Mouse (Mus musculus) gastrocnemius, adult 8-10 months (tissue): ENCODE measurements around the gene Igfbp2. TPM values are rescaled to one million over a fixed set of nuclear protein-coding genes. Genes with fewer than 3 reads are reported as not detected.
A peak's percentile ranks its signal among the peaks of the same experiment; 100 is the strongest.

Experiments used
- DNase-seq, 2 experiments: peaks; one replicate each; pipeline ENCODE4 v3.0.0; 2022; ENCODE audit warnings: low spot score in 2 of 2
- total RNA-seq, 4 experiments: library from RNA; stranded (reverse); gene quantifications; 2 replicates each; pipeline ENCODE4 v1.2.4; 2022

Gene Igfbp2
- total RNA-seq, 4 experiments from 2014 or later, result 0.21 to 0.53 (median 0.29) TPM; not detected in 1

DNA sequence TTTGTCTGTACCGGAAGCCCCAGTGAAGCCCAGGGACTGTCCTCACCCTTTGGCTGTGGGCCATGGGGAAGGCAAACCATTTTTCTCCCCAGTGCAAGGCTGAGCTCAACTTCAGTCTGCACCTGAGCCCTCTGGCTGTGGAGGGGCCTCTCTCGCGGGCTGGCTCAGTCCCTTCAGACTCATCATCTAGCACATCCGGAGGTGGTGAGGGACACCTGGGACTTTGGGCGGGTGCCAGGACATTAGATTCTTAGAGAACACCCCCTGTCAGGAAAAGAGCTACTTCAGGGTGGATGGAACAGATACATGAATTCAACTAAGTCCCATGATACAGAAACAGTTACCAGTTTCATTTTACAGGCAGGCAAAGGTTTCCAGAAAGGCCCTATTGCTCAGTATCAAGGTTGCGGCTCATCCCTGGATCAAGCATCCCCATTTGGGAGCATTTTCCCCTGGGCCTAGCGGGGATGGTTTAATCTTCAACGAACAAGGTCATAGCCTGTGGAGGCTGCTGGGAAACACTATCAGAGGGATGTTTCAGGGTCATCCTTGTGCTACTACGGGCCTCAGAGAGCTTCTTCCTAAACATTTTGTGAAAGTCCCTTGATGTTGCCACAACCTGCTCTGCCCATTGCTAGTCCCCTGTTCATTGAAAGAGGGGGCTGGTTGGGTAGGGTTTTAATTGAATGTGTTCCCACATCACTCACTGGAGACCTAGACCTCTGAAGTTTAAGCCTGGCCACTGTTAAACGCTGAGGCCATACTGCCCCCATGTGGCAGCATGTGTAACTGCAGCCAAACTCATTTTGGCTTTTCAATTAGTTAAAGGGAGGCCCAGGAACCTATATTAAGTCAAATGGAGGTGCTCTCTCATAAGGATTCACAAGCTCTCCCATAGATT is 30.3 kb downstream of the Igfbp2 start:
- no peak for DNase-seq

DNA sequence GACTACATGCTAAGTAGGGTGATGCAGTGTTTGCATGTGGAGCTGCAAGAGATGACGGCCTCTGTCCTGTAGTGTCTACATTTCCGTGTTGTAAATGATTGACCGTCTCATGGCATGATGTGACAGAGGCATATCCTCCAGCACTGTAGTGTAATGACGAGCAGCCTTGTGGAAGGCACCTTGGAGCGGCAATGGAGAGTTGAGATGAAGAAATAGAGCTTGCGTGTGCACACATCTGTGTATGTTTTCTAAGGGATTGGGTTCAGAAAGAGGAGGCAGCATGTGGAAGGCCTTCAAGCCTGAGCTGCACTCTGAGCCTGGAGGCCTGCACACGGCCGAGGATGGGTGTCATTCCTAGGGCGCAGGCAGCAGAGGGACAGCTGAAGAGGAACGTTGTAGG is 31.4 kb downstream of the Igfbp2 start:
- no peak for DNase-seq

DNA sequence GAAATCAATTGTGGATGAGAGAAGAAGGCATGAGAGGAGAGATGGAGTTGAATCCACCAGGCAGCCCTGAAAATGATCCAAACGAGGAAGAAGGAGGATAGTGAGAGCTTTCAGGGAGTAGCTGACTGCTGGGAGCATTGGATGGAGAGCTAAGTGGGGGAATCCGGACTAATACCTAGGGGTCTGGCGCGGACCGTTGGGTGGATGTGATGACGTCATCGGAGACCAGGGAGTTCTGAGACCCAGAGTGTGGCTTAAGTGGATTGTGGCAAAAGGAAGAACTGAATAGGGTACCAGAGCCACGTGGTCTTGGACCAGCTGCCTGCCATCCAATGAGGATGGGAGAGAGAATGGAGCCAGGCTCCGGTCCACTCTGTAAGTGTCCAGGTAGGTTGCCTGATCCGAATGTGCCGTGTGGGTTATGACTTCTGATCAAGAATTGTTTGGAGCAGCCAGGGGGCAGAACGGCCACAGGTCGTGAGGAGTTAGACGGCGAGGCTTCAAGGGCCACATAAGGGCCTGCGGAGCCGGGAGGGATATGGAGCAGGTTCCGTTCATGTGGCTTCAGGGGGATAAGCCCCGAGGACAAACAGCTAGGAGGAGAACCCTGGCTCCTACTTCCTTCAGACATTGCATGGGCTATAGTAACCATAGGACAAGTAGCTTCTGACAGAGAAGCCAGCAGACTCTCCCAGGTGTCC is 32.1 kb downstream of the Igfbp2 start:
- no peak for DNase-seq

DNA sequence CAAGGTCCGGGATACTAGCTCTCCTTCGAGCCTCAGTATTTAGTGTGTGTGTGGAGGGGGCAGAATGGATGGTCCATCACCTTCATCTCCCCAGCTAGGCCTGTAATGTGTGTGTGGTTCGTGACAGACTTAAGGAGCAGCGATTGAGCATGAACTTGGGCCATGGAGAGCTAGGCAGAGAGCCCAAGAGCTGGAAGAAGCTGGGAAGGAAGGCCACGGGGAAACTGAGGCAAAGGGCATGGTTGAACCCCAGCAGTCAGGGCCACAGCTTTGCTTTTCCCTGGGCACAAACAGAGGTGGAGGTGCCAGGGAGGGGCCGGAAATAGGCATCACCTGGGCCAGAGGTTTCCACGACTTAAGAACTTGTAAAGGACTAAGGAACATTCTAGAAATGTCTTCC is 32.8 kb downstream of the Igfbp2 start:
- no peak for DNase-seq

DNA sequence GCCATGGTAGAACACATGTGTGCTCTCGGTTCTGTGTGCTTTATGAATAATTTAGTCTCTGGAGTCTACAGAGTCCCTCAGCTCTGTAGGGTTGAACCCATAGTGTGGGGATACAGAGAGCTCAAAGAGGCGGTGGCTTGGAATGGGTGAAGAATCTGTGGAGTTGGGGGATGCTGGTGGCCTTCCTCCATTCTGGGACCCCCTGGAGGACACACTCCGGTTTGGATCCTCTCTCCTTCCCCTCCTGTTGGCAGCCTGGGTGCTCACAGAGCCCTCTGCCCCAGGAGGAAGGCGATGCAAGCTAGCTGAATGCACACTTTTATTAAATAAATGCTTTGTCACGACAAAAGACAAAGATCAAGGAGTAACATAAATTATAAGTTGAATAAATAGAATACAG is 33.3 kb downstream of the Igfbp2 start:
- no peak for DNase-seq

DNA sequence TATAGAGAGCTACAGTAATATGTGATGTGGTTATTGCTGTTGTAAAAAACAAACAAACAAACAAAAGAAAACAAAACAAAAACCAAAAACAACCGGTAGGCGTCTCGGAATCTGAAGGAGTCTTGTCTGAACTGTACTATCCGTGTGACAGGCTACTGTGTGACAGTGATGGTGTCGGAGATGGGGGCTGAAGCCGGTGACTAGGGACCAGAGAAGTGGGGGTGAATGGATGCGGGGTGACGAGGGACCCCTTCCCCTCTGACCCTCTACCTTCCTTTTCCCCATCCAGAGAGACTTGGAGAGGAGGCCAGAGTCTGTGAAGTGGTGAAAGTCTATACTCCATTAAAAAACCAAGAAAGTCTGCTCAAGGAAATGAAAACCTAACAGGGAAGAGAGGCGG is 34.0 kb downstream of the Igfbp2 start:
- DNase-seq, result no peak

DNA sequence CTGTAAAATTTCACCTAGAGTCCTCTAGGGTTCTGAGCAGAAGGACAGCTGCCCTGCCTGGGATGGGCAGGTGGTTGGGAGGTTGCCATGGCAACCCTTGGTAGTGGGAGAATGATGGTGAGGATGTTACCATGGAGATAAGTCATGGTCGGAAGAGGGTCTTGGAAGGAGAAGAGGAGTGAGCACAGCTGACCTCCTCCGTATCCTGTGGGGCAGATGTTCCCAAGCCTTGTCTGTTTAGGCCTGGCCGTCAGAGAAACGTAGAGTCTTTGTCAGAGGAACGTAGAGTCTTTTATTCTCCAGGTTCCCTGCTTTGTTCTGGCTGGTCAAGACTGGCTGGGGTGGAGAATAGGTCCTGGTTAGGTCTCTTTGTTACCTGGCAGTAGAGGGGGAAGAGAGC is 34.6 kb downstream of the Igfbp2 start:
- DNase-seq, result no peak

DNA sequence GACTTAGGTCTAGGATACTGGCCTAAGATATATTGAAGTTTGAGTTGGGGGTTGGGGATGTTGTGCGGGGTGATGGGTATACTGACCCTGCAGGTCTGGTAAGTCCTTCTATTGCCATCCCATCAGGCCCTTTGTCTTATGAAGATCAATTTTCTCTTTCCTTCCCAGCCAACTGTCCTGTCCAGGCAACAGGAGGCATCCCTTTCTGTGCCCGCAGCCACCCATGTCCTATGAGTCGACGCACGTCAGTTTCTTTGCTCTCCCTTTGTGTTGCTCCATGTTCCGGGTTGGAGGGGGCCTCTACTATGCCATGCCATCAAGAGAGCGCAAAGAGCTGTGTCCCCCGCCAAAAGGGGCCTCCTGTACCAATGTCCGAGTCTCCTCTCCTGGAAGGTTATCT is 35.7 kb downstream of the Igfbp2 start:
- no peak for DNase-seq

DNA sequence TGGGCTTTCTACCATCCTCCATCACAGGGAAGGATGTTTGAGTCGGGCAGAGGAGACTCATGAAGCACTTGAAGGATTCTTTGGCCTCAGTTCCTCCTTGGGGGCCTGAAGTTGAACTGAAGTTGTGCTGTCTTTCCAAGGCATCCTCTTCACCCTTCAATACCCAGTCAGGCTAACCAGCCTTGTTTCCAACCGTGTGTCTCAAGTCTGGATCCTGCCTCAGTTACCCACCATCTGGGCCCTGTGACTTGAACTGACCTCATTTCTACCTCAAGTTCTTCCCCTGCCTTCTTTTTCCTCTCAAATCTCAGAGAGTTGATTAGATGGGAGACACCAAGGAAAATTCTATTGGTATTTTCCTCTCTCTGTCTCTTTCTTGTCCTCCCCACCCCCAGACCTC is 36.2 kb downstream of the Igfbp2 start:
- no peak for DNase-seq

DNA sequence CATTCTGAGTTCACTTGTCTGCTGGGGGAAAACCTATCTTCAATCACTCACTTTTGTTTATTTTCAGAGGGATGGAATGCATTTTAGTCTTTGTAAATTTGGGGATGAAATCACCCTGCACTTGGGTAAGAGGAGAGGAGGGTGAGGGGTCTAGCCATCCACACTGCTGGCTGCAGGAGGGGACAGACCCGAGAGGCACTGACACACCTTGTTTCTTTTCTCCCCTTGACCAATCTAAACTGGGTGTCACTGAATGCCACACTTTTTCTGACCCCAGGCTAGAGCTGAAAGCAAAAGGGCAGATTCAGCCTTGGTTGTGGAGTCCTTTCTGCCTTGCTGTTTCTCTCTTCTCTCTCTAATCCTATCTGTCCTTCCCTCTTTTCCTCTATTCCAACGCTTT is 37.4 kb downstream of the Igfbp2 start:
- no peak for DNase-seq

DNA sequence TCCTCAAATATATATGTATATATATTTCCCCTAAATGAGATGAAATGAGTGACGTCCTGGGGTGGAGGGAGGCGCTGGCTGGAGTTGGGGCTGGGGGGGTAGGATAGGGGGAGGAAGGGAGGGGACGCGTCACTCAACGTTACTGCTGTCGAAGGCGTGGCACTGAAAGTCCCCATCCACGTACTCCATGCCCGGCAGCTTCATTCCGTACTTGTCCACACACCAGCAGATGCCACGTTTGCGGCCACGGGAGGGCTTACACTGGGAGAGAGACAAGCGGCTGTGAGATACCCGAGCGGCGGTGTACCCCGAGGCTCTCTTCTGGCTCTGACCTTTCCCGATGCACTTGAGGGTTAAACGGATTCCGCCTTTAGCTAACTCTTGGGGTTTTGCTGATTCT is 37.9 kb downstream of the Igfbp2 start:
- DNase-seq, result no peak

DNA sequence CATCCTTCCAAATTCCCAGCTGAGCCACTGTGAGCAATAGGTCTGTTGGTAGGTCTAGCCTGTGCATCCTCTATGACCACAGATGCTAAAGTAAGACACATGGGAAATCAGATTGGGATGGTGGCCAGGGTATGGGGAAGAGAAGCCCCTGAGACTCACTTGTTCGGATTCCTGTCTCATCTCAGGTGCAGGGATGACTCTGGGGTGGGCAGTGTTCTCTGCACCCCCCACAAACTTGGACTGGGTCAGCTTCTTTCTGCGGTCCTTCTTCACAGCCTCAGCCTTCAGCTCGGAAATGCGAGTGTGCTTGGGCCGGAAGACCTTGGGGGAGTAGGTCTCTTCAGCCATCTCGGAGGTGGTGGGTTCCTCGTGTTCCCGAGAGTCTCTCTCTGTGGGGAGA is 39.4 kb downstream of the Igfbp2 start:
- no peak for DNase-seq

DNA sequence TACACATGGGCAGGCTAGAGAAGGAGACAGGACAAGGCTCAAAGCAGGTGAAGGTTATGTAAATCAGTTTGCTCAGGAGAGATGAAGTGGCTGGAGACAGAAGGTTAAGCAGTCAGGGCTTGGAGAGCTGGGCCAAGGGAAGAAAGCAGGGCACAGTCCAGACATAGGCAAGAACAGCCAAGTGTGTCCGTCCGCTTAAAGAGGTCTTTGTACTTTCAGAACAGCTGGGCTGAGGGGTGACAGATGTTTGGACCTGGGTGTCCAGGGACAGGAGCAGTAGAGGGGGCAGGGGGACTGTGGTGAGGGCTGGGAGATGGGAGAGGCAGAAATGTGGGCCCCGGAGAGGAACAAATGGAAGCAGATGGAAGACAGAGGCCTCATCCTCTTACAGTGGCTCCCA is 40.0 kb downstream of the Igfbp2 start:
- no peak for DNase-seq

DNA sequence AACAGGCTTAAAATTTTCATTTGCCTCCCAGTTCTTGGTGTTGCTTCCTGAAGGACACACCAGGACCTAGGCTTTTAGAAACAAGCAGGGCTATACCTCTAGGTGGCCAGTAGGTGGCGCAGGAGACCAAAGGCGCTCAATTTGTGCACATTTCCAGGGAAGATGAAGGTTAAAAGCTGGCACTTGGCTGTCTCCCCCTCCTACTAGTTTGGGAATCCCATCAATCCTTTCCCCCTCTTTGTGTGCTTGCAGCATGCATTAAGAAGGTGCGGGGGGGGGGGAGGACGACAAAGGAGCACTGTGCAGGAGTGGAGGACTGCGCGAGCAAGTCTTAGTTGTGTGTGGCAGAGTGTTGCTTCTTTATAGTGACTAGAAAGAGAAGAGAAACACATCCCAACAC is 41.6 kb downstream of the Igfbp2 start:
- no peak for DNase-seq

DNA sequence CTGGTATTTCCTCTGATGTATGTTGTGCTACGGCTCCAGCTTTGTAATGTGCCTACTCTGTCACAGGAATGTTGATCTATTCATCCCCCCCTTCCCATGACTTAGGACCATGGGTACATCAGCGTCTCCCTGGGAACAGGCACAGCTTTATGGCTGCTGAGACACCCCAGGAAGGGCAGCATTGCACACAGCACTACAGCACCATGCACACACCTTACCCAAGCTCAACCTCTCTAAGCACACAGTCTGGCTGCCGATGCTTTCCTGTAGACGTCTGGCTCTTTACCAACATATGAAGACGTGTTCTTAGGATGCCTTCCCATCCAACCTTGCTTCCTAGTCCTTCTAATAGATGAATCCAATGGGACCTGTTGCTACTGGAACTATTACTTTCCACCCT is 42.1 kb downstream of the Igfbp2 start:
- DNase-seq, result no peak

DNA sequence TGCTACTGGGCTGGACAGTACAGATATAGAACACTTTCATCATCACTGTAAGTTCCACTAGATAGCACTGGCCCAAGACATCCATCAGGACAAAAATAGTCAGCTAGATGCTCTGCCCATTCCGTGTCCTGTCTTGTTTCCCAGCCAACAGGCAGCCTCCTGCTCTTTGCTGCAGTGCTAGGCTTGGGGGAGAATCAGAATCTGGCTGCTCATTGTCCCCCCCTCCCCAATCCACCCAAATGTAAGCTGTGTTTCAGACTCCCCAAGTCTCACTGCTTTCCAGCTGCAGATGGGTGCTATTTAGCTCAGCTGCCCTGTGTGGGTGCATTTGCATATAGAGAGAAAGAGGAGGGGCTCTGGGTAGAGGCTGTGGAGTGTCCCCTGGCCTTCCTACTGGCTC is 43.0 kb downstream of the Igfbp2 start:
- no peak for DNase-seq

DNA sequence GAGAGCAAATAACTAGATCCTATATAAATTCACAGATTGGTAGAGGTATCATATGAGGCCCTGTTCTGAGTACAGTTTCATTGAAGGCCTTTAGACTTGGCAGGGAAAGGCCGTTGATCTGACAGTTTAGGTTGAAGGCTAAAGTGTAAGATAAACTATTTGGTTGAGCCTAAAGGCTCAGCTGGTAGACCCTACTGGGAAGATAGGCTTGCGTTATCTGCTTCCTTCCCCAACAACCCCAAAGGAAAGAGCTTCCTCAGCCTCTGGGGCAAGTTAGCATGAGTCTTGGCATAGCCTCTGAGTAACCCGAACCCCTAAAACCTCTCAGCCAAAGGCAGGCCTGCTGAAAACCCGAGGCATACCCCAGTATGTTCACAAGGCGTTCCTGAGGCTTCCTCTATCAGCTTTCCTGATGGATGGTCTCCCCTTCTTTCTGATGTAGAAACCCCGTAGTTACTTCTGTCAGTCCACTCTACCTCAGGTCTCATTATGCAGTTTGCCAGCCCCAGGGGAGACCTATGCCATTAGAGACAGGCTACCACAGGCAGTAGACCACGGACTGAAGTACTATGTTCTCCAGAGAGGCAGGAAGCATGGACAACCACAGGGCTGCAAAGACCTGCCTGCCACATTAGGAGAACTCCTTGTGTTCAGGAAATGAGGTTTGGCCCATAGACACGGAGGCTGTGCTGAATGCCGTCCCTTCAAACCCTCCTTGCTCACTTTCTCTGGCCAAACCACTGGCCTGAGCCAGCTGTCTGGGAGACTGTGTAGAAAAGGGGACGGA is 44.3 kb downstream of the Igfbp2 start:
- no peak for DNase-seq

DNA sequence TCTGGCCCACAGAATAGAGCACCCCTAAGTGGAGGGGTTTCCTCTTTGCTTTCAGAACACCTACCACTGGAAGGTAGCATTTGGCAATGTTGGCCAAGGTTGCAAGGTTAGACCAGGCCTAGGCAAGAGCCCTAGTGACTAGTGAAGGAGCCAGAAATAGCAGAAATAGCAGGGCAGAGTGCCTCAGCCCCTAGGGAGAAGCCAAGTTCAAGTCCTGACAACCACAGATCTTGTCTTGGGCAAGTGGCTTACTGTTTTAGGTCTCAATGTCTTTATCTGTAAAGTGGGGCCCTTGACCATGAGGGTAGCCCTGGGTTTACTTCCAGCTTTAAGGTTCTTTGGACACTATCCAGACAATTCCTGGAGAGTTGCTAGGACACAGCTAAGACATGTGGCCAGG is 45.0 kb downstream of the Igfbp2 start:
- DNase-seq, result no peak

DNA sequence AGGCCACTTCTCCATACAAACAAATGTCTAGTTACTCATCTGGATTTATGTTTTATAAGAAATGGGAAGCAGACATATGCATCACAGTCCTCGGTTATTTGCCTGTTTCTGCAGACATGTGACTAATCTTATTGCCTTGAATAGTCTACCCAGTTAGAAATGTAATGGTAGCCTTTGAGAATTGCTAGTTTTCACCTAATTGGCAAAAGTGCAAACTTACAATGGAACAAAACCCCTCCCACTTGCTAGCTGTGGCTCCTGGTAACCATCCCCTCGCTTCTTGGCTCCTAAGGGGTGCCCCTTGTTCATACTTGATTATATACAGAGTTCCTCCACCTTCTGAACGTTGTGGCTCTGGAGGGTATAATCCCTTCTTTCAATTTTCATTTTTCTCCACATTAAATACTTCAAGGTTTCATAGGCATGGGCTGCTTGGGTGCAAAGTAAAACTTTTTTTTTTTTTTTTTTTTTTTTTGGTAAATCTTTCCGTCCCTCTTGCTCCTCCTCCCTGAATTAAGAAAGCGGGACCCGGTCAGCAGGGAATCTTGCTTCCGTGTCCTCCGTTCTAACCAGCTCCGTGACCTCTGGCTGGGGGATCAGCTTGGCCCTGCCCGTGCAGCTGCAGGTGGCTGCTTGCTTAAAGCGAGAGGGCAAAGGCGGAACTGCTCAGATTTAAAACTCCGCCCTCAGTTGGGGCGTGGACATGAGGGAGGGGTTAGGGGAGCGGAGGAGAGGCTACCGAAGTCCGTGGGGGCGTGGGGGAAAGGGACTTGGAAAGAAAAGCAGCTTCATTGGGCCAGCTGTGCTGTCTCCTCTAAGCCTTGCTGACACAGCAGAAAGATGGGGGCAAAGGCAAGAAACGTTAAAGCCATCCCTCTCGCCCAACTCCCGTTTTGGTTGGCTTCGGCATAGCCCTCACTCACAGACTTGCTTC is 45.6 kb downstream of the Igfbp2 start:
- peak; percentile 51 to 66 for DNase-seq

DNA sequence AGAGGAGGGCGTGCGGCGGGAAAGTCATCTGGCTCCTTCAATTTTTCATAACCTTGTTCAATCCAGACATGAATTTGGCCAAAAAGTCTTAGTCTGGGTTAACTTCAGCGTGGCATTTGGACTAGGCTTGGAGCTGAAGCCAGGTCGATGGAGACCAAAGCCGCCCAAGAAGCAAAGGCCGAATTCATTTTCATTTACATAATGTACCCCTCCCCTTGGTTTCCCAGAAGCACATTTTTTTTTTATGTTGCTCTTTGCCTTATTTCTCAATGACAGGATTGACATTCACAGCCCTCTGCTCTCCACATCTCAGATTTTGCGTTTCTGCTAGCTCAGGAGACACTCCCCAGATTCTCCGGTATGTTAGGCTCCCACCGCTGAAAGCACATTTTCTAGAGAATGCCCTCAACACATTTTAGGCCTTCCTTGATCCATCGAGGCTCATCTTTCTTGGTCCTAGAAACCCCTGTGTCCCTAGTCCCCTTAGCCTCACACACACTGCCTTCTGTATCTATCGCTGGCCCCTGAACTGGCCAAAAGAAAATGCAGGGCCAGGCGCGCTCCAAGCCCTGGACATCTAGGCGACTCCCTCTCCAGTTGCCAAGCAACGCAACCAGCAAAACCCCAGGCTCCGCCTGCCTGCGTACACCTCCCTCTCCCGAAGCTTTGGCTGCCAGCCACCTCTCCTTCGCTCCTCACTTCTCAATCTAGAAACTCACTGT is 46.5 kb downstream of the Igfbp2 start:
- peak; percentile 61 to 85 for DNase-seq
